Mouse (Mus musculus): ENCODE measurements around the gene Cyp1b1. TPM values are rescaled to one million over a fixed set of nuclear protein-coding genes. Genes with fewer than 3 reads are reported as not detected.

Gene Cyp1b1
- polyA plus RNA-seq, 1 experiment from 2014 or later: 1.9 TPM

GRCm38 (mm10) chr17:79746146-79746591 lies 31.3 kb upstream of the Cyp1b1 start:
- H3K9ac ChIP-seq: no peak overlapping the region
- no peak for TF ChIP-seq CTCF (IDR thresholded peaks at IDR 0.05; ENCODE audit: low read depth)
- H3K9me3 ChIP-seq (ENCODE audit: low read depth, low read length): no peaks in the 10 kb centered on the region; the same call in 1 of the 2 replicates
- no peaks in the 10 kb centered on the region for H3K4me1 ChIP-seq (ENCODE audit: insufficient read depth)
- 17% methylated on average over 3 of the region's 3 CpGs for WGBS
- ATAC-seq (ENCODE audit: insufficient read depth) (peak; percentile 83), DNase-seq (peak; percentile 71)
- H3K27me3 ChIP-seq (ENCODE audit: insufficient read depth, low read length): no peaks in the 10 kb centered on the region
- peak overlapping the region; percentile 39 for H3K27ac ChIP-seq (ENCODE audit: low read depth)
- H3K36me3 ChIP-seq (ENCODE audit: insufficient read depth): no peaks in the 10 kb centered on the region
- H3K4me3 ChIP-seq (ENCODE audit: low read depth, low read length): no peak overlapping the region
- H3K4me2 ChIP-seq: no peak overlapping the region

DNA sequence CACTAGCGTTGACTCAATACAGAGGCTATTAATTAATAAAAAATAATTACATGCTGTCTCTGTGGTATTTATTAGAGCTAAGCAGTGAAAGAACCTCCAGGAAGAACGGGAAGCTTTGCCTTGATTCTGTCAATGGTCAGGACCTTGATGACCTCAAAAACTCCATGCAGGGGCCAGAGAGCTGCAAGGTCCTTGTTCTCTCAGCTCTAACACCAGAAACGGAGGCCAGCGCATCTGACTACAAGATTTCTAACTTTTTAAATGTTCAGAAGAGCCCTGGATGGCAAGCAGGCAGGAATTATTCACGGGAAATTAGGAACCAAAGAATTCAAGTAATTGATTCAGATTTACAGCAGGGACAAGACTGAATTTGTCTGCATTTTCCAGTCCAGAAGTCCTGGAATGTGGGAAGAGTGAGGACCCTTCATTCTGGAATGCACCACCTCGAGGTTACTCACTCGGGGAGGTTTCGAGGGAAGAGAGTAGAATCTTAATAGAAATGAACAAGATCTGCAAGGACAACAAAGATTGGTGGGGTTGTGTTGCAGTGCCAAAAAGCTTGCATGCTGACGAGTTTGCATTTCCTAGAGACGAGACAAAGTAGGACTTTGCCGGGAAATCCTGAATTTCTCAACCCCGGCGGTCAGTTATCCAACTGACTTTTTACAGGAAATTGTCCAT lies 30.3 kb upstream of the Cyp1b1 start:
- Histone ChIP-seq H3K4me1 (ENCODE audit: insufficient read depth) (no peaks in the 10 kb centered on the region), H3K36me3 (ENCODE audit: insufficient read depth) (no peaks in the 10 kb centered on the region), H3K27me3 (ENCODE audit: insufficient read depth, low read length) (no peaks in the 10 kb centered on the region), H3K4me2 (no peak overlapping the region), H3K27ac (ENCODE audit: low read depth) (0 out of 2 replicates have a peak overlapping the region, but pooled peaks have one; percentile 21), H3K9ac (no peak overlapping the region), H3K4me3 (ENCODE audit: low read depth, low read length) (no peak overlapping the region), H3K9me3 (ENCODE audit: low read depth, low read length) (no peaks in the 10 kb centered on the region; the same call in 1 of the 2 replicates)
- DNase-seq: peak; percentile 30
- no peak for ATAC-seq (ENCODE audit: insufficient read depth)
- WGBS: 33% methylated on average over 13 of the region's 13 CpGs
- TF ChIP-seq CTCF (IDR thresholded peaks at IDR 0.05; ENCODE audit: low read depth): no peak

DNA sequence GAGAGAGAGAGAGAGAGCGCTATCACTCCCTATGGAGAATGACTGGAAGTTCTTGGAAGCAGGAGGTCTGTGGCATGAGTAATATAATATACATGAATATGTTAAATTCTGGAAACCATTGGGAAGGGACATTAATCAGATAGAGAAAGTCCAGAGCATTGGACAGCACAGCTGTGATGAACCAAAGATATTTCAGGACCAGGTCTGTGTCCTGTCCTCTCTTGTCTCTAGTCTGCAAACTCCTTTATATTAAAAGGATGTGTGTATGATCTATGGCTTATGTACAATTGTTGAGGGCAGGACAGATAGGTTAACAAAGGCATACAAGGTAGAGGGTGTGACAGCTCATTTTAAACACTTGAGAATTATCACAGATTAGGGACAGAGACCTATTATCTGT lies 28.6 kb upstream of the Cyp1b1 start:
- no peaks in the 10 kb centered on the region for H3K4me1 ChIP-seq (ENCODE audit: insufficient read depth)
- ATAC-seq (ENCODE audit: insufficient read depth): no peak
- no peak overlapping the region for H3K27ac ChIP-seq (ENCODE audit: low read depth)
- TF ChIP-seq CTCF (IDR thresholded peaks at IDR 0.05; ENCODE audit: low read depth): no peak
- H3K4me3 ChIP-seq (ENCODE audit: low read depth, low read length): no peak overlapping the region
- no peaks in the 10 kb centered on the region for H3K9me3 ChIP-seq (ENCODE audit: low read depth, low read length)
- no peak overlapping the region for H3K9ac ChIP-seq
- DNase-seq: no peak
- no peaks in the 10 kb centered on the region for H3K27me3 ChIP-seq (ENCODE audit: insufficient read depth, low read length)
- H3K4me2 ChIP-seq: no peak overlapping the region
- WGBS: 78% methylated on average over 1 of the region's 1 CpGs
- H3K36me3 ChIP-seq (ENCODE audit: insufficient read depth): no peaks in the 10 kb centered on the region

DNA sequence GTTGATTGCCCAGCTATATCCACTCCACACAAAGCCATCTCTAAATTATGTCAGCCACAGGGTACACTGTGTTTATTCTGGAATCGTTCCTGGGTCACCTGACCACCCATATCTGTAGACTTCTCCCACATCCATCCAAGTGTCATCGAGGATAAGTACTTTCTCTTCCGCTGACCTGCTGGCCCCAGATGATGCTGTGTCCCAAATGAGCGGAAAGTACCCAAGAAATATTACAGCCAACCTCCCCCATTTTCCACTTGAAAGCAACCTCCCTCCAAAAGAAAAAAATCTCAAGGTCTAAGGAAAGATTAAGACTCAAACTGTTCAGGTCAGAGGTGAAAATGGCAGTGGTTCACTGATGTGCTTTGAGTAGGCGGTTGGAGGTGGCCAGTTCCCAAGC lies 27.8 kb upstream of the Cyp1b1 start:
- H3K9me3 ChIP-seq (ENCODE audit: low read depth, low read length): no peaks in the 10 kb centered on the region
- H3K4me1 ChIP-seq (ENCODE audit: insufficient read depth): no peaks in the 10 kb centered on the region
- no peak overlapping the region for H3K27ac ChIP-seq (ENCODE audit: low read depth)
- no peaks in the 10 kb centered on the region for H3K36me3 ChIP-seq (ENCODE audit: insufficient read depth)
- 63% methylated on average over 5 of the region's 5 CpGs for WGBS
- no peaks in the 10 kb centered on the region for H3K27me3 ChIP-seq (ENCODE audit: insufficient read depth, low read length)
- H3K4me3 ChIP-seq (ENCODE audit: low read depth, low read length): no peak overlapping the region
- no peak overlapping the region for H3K4me2 ChIP-seq
- no peak for TF ChIP-seq CTCF (IDR thresholded peaks at IDR 0.05; ENCODE audit: low read depth)
- no peak overlapping the region for H3K9ac ChIP-seq
- ATAC-seq (ENCODE audit: insufficient read depth): no peak
- no peak for DNase-seq

GRCm38 (mm10) chr17:79738847-79739498 lies 24.1 kb upstream of the Cyp1b1 start:
- no peaks in the 10 kb centered on the region for H3K36me3 ChIP-seq (ENCODE audit: insufficient read depth)
- ATAC-seq (ENCODE audit: insufficient read depth) (no peak; the same call in 1 of the 2 replicates), DNase-seq (no peak)
- no peak overlapping the region for H3K4me3 ChIP-seq (ENCODE audit: low read depth, low read length)
- H3K27ac ChIP-seq (ENCODE audit: low read depth): peak overlapping the region; percentile 34; the same call in 1 of the 2 replicates
- no peak overlapping the region for H3K9ac ChIP-seq
- H3K4me1 ChIP-seq (ENCODE audit: insufficient read depth): no peaks in the 10 kb centered on the region
- no peaks in the 10 kb centered on the region for H3K27me3 ChIP-seq (ENCODE audit: insufficient read depth, low read length)
- H3K9me3 ChIP-seq (ENCODE audit: low read depth, low read length): no peaks in the 10 kb centered on the region
- TF ChIP-seq CTCF (IDR thresholded peaks at IDR 0.05; ENCODE audit: low read depth): no peak
- 37% methylated on average over 5 of the region's 5 CpGs for WGBS
- no peak overlapping the region for H3K4me2 ChIP-seq

- Histone ChIP-seq H3K27ac (ENCODE audit: low read depth) (no peak overlapping the region), H3K27me3 (ENCODE audit: insufficient read depth, low read length) (no peaks in the 10 kb centered on the region), H3K9ac (no peak overlapping the region), H3K4me3 (ENCODE audit: low read depth, low read length) (no peak overlapping the region), H3K36me3 (ENCODE audit: insufficient read depth) (no peaks in the 10 kb centered on the region), H3K4me2 (no peak overlapping the region), H3K4me1 (ENCODE audit: insufficient read depth) (no peaks in the 10 kb centered on the region), H3K9me3 (ENCODE audit: low read depth, low read length) (no peaks in the 10 kb centered on the region)
- DNase-seq (no peak), ATAC-seq (ENCODE audit: insufficient read depth) (no peak)
- TF ChIP-seq CTCF (IDR thresholded peaks at IDR 0.05; ENCODE audit: low read depth): no peak
- WGBS: 65% methylated on average over 3 of the region's 3 CpGs
These were observed 22.7 kb upstream of the Cyp1b1 start for GRCm38 (mm10) chr17:79737598-79737997.

DNA sequence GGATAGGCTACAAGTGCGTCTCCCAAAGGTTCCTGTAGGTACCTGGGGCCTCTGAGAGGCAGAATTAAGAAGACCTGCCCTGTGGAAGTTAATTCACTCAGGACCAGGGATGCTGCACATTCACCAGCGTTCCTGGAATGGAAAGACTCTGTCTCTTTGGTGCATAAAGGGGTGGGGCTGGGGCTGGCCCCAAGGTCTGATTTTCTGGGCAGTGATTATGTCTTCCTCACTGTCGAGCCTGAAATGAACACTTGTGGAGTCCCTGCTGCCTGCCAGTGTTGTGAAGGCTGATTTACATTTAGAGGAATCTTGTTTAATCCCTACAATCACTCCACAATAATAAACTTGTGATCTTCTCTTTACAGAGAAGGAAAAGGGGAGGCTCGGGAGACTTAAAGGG lies 18.2 kb upstream of the Cyp1b1 start:
- DNase-seq (no peak), ATAC-seq (ENCODE audit: insufficient read depth) (no peak)
- no peaks in the 10 kb centered on the region for H3K27me3 ChIP-seq (ENCODE audit: insufficient read depth, low read length)
- no peak overlapping the region for H3K4me3 ChIP-seq (ENCODE audit: low read depth, low read length)
- H3K9ac ChIP-seq: no peak overlapping the region
- WGBS: 47% methylated on average over 4 of the region's 4 CpGs
- H3K4me1 ChIP-seq (ENCODE audit: insufficient read depth): peaks cover 11% of the 10 kb centered on the region; the same call in 1 of the 2 replicates
- no peak overlapping the region for H3K4me2 ChIP-seq
- no peaks in the 10 kb centered on the region for H3K9me3 ChIP-seq (ENCODE audit: low read depth, low read length)
- no peaks in the 10 kb centered on the region for H3K36me3 ChIP-seq (ENCODE audit: insufficient read depth)
- no peak overlapping the region for H3K27ac ChIP-seq (ENCODE audit: low read depth)
- no peak for TF ChIP-seq CTCF (IDR thresholded peaks at IDR 0.05; ENCODE audit: low read depth)
